Mouse (Mus musculus) heart, adult 2 months (tissue): ENCODE results near the gene C1qtnf7.

Experiments
- CTCF ChIP-seq: fragments of 200-600 bp; IDR thresholded peaks from 2 replicates; pipeline ENCODE4 v1.8.1; 2022; ENCODE audit warnings: antibody characterized with exemption, mild to moderate bottlenecking, moderate library complexity
- EP300 ChIP-seq: fragments of 200-500 bp; IDR thresholded peaks from 2 replicates; pipeline ENCODE4 v1.6.1; 2011; ENCODE audit warnings: low read depth, low read length, control low read depth; ENCODE audit not compliant: insufficient read depth
- POLR2A ChIP-seq: fragments of 200-500 bp; IDR thresholded peaks from 2 replicates; pipeline ENCODE4 v1.6.1; 2011; ENCODE audit warnings: mild to moderate bottlenecking, low read depth, low read length, control low read depth; ENCODE audit not compliant: insufficient read depth

DNA sequence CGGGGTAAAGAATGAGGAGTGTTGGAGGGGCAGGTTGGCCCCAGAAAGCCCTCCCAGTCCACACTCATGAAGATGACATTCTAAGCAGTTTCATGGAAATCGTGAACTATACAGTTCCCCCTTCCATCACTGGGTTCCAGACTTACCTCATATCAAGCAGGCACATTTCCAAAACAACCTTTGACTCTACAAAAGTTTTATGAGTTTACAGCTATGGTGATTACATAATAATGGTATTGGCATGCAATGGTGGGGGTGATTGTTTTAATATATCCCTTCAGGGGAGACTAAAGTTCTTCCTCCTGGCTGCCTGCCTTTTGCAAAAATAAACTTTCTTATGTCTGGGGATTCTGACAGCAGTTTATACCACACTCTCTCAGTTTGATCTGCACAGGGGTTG is 4.6 kb downstream of the C1qtnf7 start:
- TF ChIP-seq EP300 (no peak), POLR2A (no peak), CTCF (no peak)
